Mouse (Mus musculus) lung, postnatal 0 days (tissue): ENCODE data around the gene Adgrl4.

Source experiments
- CTCF ChIP-seq: IDR thresholded peaks from 2 replicates; pipeline ENCODE4 v1.5.1; 2016; ENCODE audit warnings: antibody characterized with exemption, mild to moderate bottlenecking
- EP300 ChIP-seq: IDR thresholded peaks from 2 replicates; pipeline ENCODE4 v1.6.1; 2016; ENCODE audit warnings: antibody characterized with exemption, mild to moderate bottlenecking, control low read depth

- no peak for TF ChIP-seq EP300
- TF ChIP-seq CTCF: no peak
Measured at GRCm38 (mm10) chr3:151411031-151411430, 26.7 kb upstream of the Adgrl4 start.
